Comparison of ENCODE assay signal across 8 mouse cellular contexts in genomic region chr2:148407870-148408760, GRCm38 (mm10). TPM values are rescaled to one million over a fixed set of nuclear protein-coding genes. Genes with fewer than 3 reads are reported as not detected.
DNase-seq lines count a peak whose midpoint lies in the region; ATAC-seq and TF ChIP-seq lines count a peak whose summit lies in the region.

TSS of gene Thbd (minus strand) at chr2:148408188.

- ATAC-seq in hindbrain, embryonic 12.5 days (ENCODE audit: low FRiP score), result peak; percentile 66
- ATAC-seq in limb, embryonic 12.5 days (ENCODE audit: insufficient number of reproducible peaks, insufficient read depth, low FRiP score, low TSS enrichment, low read depth), result peak; percentile 69

- peak; percentile 88 for DNase-seq in 416B (ENCODE audit: low read depth)
- DNase-seq in adrenal gland, postnatal 14 days, result peak; percentile 76
- peak; percentile 89 for DNase-seq in gastrocnemius, adult 2 months
- no peak for DNase-seq in midbrain, embryonic 10.5 days (ENCODE audit: low spot score)
- DNase-seq in splenic B cell, adult 2 months (ENCODE audit: low read depth, low spot score), result peak; percentile 52
- no peak for DNase-seq in T-cell, adult 2 months (ENCODE audit: low spot score)

- H3K27me3 ChIP-seq in hindbrain, embryonic 12.5 days, result peaks cover 46% of the 10 kb centered on the region
- H3K27me3 ChIP-seq in limb, embryonic 12.5 days, result peaks cover 50% of the 10 kb centered on the region
- H3K27me3 ChIP-seq in midbrain, embryonic 10.5 days (ENCODE audit: low read depth, poor library complexity, severe bottlenecking), result peaks cover 59% of the 10 kb centered on the region
- no peaks in the 10 kb centered on the region for H3K27me3 ChIP-seq in splenic B cell, adult 2 months (ENCODE audit: control insufficient read depth, insufficient read depth, low read length, poor library complexity, severe bottlenecking)

- H3K36me3 ChIP-seq in hindbrain, embryonic 12.5 days, result no peaks in the 10 kb centered on the region
- H3K36me3 ChIP-seq in limb, embryonic 12.5 days, result no peaks in the 10 kb centered on the region
- no peaks in the 10 kb centered on the region for H3K36me3 ChIP-seq in midbrain, embryonic 10.5 days
- no peaks in the 10 kb centered on the region for H3K36me3 ChIP-seq in splenic B cell, adult 2 months (ENCODE audit: control insufficient read depth, insufficient read depth, low read length, poor library complexity, severe bottlenecking)

- H3K4me2 ChIP-seq in hindbrain, embryonic 12.5 days (replicated peaks), result peak within 1 kb of the TSS; percentile 63
- H3K4me2 ChIP-seq in limb, embryonic 12.5 days, result peak within 1 kb of the TSS; percentile 72

- intact Hi-C loops in gastrocnemius, adult 2 months (cut with DNase I), result loop anchor here (5.0 to 10.0 kb wide), 5 partner anchors 61 to 286 kb away; no protein-coding TSS in a partner anchor

- H3K4me1 ChIP-seq in hindbrain, embryonic 12.5 days, result peaks cover 29% of the 10 kb centered on the region
- peaks cover 27% of the 10 kb centered on the region for H3K4me1 ChIP-seq in limb, embryonic 12.5 days (replicated peaks)
- H3K4me1 ChIP-seq in midbrain, embryonic 10.5 days, result peaks cover 33% of the 10 kb centered on the region

- 2% methylated on average over 35 of the region's 35 CpGs for WGBS in hindbrain, embryonic 12.5 days
- 2% methylated on average over 35 of the region's 35 CpGs for WGBS in limb, embryonic 12.5 days
- WGBS in midbrain, embryonic 10.5 days, result 2% methylated on average over 35 of the region's 35 CpGs

- H3K9ac ChIP-seq in hindbrain, embryonic 12.5 days, result peak within 1 kb of the TSS; percentile 20
- peak within 1 kb of the TSS; percentile 45; the same call in 1 of the 2 replicates for H3K9ac ChIP-seq in limb, embryonic 12.5 days (replicated peaks)

- H3K27ac ChIP-seq in gastrocnemius, adult 2 months, result peak within 1 kb of the TSS; percentile 85
- no peak within 1 kb of the TSS for H3K27ac ChIP-seq in hindbrain, embryonic 12.5 days
- H3K27ac ChIP-seq in limb, embryonic 12.5 days, result no peak within 1 kb of the TSS
- H3K27ac ChIP-seq in midbrain, embryonic 10.5 days (replicated peaks), result peak within 1 kb of the TSS; percentile 61; the same call in 1 of the 2 replicates

- peak within 1 kb of the TSS; percentile 71 for H3K4me3 ChIP-seq in gastrocnemius, adult 2 months
- peak within 1 kb of the TSS; percentile 35 for H3K4me3 ChIP-seq in hindbrain, embryonic 12.5 days
- peak within 1 kb of the TSS; percentile 41 for H3K4me3 ChIP-seq in limb, embryonic 12.5 days (replicated peaks)
- peak within 1 kb of the TSS; percentile 51 for H3K4me3 ChIP-seq in midbrain, embryonic 10.5 days

- TF ChIP-seq CTCF in gastrocnemius, adult 2 months (IDR thresholded peaks at IDR 0.05), result peak; percentile 19; the same call in 1 of the 2 replicates

- no peaks in the 10 kb centered on the region for H3K9me3 ChIP-seq in hindbrain, embryonic 12.5 days (replicated peaks)
- H3K9me3 ChIP-seq in limb, embryonic 12.5 days, result no peaks in the 10 kb centered on the region
- H3K9me3 ChIP-seq in midbrain, embryonic 10.5 days (replicated peaks), result no peaks in the 10 kb centered on the region

RNA-seq across cellular contexts. Expression of gene Thbd, which starts in this region (rescaled TPM):
- 29.0 and 32.6 TPM in 2 replicates for total RNA-seq in adrenal gland, postnatal 14 days (2021)
- total RNA-seq in gastrocnemius, adult 2 months (2021), result 10 to 100 TPM; 13.0 to 24.0 TPM
- polyA plus RNA-seq in hindbrain, embryonic 12.5 days (2016; fragmentation: Nextera tagmentation; extraction: Ambion mirVana), result 13.4 and 16.6 TPM in 2 replicates
- polyA plus RNA-seq in limb, embryonic 12.5 days (2016; fragmentation: Nextera tagmentation; extraction: Ambion mirVana), result 4.8 and 6.2 TPM in 2 replicates
- 8.2 and 13.0 TPM in 2 replicates for polyA plus RNA-seq in midbrain, embryonic 10.5 days (2016; fragmentation: Nextera tagmentation; extraction: Ambion mirVana)

Comparison
In these comparisons a context has a peak if more than half of its experiments do, and no peak if none do; other contexts are left out.
1. DNase-seq: peak in 416B (single experiment), adrenal gland, postnatal 14 days (single experiment), gastrocnemius, adult 2 months (single experiment) and splenic B cell, adult 2 months (single experiment); none in midbrain, embryonic 10.5 days (single experiment) and T-cell, adult 2 months (single experiment).
2. H3K27ac ChIP-seq: peak in gastrocnemius, adult 2 months (single experiment) and midbrain, embryonic 10.5 days (single experiment); none in hindbrain, embryonic 12.5 days (single experiment) and limb, embryonic 12.5 days (single experiment).
3. Peak in every context shown above with its lines, with median percentiles within 50 percentile points of each other: H3K4me3 ChIP-seq.